Mouse (Mus musculus) heart, adult 2 months (tissue): ENCODE data around the gene Slc28a3.

Experiments used
- CTCF ChIP-seq: fragments of 200-600 bp; IDR thresholded peaks from 2 replicates; pipeline ENCODE4 v1.8.1; 2022; ENCODE audit warnings: antibody characterized with exemption, mild to moderate bottlenecking, moderate library complexity
- EP300 ChIP-seq: fragments of 200-500 bp; IDR thresholded peaks from 2 replicates; pipeline ENCODE4 v1.6.1; 2011; ENCODE audit warnings: low read depth, low read length, control low read depth; ENCODE audit not compliant: insufficient read depth
- POLR2A ChIP-seq: fragments of 200-500 bp; IDR thresholded peaks from 2 replicates; pipeline ENCODE4 v1.6.1; 2011; ENCODE audit warnings: mild to moderate bottlenecking, low read depth, low read length, control low read depth; ENCODE audit not compliant: insufficient read depth

GRCm38 (mm10) chr13:58619301-58619700 is 8.6 kb upstream of the Slc28a3 start:
- TF ChIP-seq EP300 (no peak), POLR2A (no peak), CTCF (no peak)
